Mouse (Mus musculus): ENCODE measurements at regions not wholly inside any gene's neighbourhood (a gene's known extent, or its start where the extent isn't known, plus 50 kb on each side); places are given as distances from the start of the nearest gene placed in this dataset.

DNA sequence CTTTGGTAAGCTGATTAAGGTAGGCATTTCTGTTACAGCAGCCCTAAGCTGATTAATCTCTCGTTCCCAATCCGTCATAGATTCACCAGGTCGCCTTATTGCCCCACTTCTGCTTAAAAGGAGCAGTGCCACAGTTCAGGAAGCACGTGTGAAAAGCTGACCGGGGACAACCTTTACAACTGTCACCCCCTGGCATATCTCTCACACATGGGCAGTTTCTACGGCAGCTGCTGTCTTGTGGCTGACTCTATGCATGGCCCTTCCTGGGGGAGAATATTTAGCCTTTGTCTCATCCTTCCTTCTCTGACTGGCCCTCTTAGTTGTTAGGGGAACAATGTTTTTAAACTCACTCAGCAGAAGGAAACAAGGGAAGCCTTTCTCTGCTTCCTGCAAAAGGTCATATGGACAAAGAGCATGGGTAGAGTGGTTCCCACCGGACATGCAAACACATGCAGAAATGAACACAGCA lies 290.9 kb upstream of the Rnaseh2b start:
- DNase-seq (ENCODE audit: low read depth): no peak

DNA sequence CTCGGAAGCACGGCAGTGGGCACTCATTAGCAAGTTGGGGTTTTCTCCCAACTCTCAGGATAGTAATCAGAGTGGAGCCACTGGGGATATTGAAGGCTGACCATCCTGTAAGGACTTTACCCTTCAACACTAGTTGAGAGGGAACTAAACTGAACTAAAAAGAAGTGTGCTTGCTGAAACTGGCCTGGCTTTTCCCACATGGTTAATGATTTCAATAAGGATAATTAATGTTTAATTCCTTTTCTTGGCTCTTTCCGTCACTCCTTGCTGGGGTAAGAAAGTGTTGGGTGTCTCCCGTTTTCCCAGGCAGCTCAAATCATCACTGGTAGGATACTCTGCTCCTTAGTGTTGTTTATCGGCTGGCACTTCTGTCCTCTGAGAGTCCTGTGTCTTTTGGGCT lies 290.3 kb upstream of the Rnaseh2b start:
- DNase-seq (ENCODE audit: low read depth): no peak

DNA sequence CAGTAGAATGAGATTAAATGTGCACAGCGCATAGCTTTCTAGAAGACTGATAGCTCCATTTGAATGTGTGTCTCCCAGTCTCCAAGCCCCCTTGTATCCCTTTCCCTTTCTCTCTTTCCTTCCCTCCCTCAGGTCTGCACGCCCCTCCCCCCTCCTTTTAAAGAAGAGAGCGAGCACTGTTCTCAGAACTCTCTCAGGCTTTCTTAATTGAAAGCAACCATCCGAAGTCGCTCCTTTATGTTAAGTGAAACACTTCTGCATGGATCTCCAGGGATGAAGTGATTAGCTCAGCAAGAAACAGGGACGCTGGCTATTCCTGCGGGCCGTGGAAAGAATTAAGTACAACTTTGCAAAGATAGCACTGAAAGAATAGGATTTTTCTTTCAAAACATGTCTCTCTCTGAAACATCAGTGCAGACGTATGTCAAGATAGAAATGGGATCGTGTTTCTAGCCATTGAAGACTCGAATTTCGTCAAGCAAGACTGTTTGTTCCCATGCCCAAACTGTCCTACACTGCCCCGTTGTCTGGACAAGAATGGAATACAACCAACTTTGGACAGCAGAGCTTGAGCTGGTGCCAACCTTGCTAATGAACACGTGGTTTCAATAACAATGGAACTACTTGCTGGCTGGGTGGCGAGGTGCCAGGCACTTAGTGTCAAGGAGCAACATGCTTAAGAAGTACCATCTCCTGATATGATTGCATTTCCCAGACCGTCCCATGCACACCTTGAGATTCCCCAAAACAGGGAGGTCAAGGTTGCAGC lies 289.2 kb upstream of the Rnaseh2b start:
- DNase-seq (ENCODE audit: low read depth): no peak

DNA sequence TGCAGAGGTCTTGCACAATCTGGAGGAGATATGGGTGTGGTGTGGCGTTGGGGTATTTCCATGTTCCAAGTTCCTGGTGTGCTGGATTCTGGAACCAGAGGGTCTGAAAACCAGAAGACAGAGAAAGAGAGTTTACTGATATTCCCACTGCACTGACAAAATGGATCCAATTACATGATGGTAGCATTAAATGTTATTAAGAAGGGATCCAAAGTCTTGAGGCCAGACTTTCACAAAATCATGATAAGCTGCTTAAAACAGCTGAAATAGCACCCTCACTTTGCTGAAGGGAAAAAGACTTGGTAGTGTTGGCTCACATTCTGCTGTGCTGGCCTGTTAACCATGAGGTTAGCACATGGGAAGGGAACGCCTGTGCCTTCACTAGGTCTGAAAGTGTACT lies 288.6 kb upstream of the Rnaseh2b start:
- DNase-seq (ENCODE audit: low read depth): no peak

DNA sequence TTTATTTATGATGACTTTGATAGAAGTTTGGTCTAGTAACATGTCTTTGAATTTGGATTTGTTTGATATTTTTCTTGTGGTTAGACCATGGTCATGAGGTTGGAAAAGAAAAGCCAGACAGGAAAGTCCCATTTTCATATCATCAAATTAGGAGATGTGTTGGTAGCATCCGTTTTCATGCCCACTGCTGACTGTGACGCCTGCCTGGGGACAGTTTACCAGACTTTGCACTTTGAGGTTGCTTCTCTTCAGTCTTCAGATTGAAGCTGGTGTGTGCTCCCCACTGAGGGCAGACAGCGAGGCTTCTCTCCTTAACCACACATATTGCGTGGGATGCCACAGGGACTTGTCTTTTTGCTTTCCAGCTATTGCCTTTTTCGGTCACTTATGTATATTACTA lies 283.7 kb upstream of the Rnaseh2b start:
- DNase-seq (ENCODE audit: low read depth): peak; percentile 7

DNA sequence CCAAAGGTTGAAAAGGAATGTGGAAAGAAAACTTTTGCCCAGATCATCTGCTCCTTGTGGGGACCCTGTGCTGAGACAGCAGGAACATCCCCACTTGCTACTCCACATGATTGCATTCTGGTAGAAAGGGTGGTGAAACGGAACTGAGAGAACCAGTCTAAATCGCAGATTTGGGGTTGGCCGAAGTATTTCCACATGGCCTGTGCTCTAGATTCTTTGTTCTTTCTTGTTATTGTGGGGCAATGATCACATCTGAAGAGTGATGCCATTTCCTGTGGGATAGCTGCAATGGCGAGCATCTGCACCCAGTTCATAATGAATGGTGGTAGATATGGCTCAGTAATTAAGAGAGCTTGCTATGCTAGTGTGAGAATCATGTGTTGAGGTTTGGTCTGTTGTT lies 273.6 kb upstream of the Rnaseh2b start:
- DNase-seq (ENCODE audit: low read depth): no peak

DNA sequence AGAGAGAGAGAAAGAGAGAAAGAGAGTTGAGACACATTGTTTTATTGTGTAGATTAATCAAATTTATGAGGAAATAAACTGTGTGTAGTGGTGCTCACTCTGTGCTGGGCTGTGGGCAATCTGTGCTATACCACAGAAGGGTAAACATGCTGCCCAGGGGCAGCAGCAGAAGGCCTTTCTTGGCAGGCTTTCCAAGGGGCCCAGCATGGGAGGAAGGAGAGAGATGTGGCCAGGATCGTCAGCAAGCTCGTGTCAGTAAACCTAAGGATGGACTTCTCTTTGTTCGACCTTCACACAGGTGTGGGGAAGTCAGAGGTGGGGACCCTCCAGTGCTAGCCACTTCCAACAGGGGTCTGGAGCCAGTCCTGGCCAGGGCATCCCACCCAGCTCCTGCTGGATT lies 271.4 kb upstream of the Rnaseh2b start:
- DNase-seq (ENCODE audit: low read depth): no peak

DNA sequence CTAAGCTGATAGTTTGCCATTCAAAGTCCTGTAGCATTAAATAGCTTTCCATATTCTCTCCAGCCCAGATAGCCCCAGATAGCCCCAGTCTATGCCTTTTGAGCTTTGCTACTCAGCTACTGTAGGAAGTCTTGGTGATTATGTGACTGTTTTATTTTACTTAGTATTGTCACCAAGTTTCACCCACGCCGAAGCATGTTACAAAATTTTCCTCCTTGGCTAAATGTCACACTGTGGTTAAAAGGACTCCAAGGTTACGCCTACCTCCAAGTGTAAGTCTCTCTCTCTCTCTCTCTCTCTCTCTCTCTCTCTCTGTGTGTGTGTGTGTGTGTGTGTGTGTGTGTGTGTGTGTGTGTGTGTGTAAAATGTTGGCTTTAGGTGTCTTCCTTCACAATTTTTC lies 270.2 kb upstream of the Rnaseh2b start:
- no peak for DNase-seq (ENCODE audit: low read depth)

DNA sequence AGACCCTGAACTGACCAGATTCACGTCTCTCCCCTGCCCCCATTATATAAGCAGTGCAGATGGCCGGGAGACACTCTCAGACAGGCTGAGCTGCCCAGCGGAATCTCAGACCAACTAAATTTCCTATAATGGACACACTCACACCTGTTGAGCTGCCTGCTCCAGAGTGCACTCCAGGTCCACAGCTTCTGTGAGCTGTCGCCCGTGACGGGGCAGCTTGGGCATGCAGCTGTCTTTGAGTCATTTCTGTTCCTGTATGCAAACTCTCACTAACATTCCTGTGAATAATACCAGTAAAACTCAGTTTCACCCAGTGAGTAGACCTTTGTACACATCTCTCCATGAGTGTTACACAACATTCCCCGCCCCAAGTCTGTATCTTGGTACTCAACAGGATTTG lies 269.4 kb upstream of the Rnaseh2b start:
- DNase-seq (ENCODE audit: low read depth): no peak

DNA sequence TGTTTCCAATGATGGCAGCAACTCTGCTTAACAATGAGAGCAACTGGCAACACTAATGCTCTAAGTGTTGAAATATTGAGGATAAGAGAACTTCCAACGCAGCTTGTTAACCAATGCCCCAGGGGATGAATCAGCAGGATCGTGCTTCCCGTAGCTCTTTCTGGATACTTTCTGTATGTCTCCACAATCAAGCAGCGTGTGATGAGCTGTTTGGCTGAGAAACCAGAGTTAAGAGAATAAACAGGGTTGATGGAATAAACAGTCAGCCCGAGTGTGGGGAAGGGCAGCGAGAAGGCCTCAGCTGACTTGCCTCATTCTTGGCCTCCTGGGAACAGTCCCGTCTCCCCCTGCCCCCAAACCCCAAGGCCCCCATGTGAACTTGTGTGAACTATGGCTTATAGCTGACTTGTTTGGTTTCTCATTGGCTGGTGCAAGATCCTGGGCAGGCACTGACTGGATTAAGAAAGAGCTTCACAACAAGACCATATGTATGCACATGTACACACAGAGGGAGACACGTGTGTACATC lies 264.6 kb upstream of the Rnaseh2b start:
- DNase-seq (ENCODE audit: low read depth): no peak

DNA sequence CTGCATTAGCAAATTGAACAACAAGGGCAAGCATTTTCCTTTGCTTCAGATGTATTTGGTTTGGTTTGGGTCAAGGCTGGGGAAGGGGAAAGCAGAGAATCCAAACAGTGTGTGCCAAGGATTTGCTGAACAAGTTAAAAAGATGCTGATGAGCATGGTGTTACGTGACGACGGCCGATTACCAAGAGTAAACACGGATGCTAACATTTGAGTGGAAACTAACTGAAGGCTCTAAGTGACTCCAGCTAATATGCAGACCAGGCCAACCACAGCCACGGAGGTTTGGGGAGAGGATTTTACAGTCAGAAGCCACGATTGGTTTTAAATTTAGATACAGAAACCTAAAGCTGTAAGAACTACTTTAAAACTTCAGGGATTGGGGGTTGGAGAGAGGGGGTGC lies 262.3 kb upstream of the Rnaseh2b start:
- DNase-seq (ENCODE audit: low read depth): no peak

DNA sequence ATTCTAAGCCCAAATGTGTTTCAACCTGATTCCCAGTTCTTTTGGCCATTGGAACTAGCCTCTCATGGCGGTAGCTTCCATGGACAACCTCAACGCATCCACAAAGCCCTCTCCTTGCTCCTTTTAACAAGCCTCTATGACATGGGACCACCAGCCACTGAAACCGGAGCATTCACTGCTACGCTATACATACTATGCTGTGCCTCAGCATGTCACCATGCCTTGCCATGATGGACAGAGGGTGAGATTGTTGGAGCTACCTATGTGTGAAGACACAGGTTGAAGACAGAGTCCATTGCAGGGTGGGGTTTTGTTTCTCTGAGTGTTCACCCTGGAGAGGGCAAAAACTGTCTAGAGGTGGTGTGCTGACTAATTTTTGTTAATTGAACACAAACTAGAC lies 258.7 kb upstream of the Rnaseh2b start:
- no peak for DNase-seq (ENCODE audit: low read depth)

DNA sequence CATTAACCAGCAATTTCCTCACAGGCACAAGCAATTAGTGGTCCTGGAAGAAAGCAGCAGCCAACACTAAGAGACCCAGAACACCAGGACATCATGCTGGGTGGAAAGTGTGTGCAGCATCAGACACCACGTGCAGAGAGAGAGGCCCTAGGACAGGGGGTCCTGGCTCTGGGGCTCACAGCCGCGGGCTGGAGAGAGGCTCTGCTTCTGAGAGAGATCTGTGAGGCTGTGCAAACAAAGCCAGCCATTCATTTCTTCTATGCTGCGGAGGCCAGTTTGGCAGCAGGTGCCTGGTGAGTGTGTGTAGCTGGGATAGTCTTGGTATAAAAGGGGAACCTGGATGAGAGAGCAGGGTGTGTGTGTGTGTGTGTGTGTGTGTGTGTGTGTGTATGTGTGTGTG lies 257.7 kb upstream of the Rnaseh2b start:
- DNase-seq (ENCODE audit: low read depth): no peak

DNA sequence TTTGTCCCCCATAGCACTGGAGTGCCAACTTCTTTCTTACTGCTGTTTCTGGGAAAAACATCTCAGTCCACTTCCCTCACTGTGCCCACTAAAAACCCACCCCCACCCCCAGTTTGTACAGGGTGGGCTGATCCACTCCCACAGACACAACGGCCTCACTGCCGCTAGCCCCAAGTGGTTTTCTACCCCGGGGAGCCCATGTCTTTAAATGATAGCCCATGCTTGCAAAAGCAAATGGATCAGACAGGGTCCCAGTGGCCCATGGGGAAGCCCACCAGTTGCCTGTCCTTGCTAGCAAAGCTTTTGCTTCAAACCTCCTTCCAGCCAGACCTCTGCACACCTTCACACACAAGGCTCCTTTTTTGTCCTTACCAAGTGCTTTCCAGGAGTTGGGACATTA lies 257.0 kb upstream of the Rnaseh2b start:
- no peak for DNase-seq (ENCODE audit: low read depth)

DNA sequence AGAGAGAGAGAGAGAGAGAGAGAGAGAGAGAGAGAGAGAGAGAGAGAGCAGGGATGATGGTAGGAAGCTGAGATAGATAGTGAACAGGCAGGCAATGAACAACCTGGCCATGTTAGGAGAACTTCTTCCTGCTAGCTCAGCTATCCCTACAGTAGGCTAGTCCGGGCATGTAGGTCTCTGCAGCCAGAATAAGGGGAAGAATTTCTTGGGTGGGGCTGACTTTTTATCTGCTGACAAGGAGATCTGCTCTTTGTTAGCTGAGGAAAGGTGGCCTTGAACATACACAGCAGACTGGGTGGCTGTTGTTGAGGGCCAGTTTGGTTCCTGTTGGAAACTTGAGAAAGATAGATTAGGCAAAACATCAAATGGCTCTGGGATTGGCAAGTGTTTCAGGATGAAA lies 254.9 kb upstream of the Rnaseh2b start:
- no peak for DNase-seq (ENCODE audit: low read depth)

DNA sequence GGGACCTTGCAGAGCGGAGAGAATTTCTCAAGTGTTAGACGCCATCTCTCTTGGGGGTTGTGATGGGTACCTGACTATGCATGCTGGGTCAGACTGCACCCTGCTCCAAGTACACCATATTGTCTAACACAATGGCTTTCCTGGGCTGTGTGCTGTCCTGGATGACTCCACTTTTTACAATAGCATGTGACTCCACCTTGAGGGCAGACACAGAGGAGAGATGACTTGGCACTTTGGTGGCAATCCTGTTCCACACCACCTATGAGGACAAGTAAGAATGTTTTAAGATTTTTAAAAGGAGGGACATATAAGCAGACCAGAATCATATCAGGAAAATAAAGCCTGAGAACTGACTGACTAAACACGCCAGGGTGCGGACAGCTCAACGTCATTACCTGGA lies 254.5 kb upstream of the Rnaseh2b start:
- no peak for DNase-seq (ENCODE audit: low read depth)

DNA sequence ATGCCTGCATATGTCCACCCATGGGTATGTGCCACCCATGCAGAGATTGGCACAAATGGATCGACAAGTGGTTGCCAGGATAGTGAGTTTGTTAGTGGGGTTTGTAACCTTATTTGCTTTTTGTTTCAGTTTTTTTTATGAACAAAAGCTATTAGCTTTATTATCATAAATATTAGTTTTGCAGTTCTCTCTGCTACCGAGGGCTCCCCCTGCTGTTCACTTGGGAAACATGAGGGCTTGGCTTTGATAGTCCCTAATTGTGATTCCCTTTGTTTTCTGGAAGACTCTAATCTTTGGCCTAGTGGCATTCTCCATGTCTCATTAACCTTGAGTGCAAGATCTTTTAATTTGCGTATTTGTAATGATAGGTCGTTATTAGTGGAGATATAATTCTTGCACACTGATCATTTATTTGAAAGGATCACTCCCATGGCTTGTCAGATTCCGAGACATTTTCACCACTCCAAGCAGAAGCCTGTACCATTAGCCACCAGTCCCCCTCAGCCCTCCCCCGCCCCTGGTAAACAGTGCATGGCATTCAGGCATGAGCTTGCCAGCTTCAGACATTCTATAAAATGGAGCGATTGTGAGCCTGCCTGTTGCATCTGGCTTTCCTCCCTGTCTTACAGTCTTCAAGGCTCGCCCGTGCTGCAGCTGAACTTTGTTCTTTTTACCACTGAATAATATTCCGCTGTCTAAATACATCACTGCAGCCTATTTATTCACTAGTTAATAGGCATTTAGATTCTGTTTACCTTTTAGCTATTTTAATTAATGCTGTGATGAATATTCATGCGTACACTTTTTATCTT lies 249.9 kb upstream of the Rnaseh2b start:
- peak; percentile 65 for DNase-seq (ENCODE audit: low read depth)

DNA sequence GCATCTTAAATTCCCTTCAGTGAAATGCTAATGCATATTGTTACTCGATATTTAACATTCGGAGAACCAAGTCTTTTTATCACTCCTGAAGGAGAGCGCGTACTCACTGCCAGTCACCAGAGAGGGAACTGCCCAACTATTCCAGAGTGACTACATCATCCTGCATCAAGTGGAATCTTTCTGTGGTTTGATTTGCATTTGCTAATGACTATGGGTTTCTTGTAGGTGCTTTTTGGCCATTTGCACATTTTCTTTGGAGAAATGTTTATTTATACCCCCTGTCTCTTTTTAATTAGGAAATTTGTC lies 249.3 kb upstream of the Rnaseh2b start:
- DNase-seq (ENCODE audit: low read depth): no peak

DNA sequence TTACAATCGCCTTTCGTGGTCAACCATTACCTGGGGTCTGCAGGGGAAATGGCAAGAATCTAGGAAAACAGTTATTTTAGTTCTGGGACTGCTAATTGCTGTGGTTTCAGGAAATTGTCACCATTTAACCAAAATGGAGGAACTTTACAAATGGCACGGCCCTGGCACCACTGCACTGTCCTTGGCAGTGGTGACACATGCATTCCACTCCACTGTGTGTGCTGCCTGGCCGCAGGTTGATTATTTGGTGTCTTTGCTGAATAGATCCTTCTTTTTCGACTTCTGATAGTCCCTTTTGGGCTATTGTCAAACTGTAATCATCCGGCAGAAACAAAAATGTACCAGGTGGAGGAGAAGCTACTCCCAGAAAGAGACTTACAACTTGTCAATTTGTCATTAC lies 241.4 kb upstream of the Rnaseh2b start:
- DNase-seq (ENCODE audit: low read depth): no peak

DNA sequence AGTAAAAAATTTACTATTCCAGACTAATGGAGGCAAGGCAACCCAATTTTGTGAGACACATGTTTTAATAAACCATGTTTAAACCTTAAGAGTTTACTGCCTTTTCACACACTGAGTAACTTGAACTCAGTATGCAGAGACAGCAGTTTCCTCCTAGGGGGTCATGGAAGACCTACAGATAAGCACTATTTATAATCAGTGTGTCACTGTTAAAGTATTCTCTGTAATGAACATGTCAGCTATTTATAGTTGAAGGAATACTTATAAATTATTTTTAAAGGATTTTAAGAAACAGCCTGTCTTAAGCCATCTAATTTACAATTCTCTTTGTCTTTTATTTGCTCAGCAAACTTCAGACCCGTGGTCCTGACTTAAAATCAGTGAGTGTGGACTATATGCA lies 240.5 kb upstream of the Rnaseh2b start:
- no peak for DNase-seq (ENCODE audit: low read depth)

DNA sequence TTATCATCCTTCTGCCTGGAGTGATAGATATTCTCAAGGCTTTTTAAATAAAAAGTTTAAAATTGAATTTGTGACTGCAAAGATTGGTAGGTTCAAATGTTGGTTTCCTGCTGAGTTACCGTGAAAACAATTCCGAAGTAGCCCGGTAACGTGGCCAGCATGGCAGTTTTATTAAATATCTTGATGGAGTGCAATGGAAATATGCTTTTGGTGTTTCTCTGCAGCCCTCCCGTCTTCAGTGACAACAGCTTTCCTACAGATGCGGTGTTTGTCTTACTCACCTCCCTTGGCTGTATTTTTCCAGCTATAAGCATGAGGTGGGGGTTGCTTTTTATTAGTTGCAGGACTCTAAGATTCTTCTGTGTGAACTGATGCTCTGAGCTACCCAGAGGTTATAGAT lies 239.4 kb upstream of the Rnaseh2b start:
- no peak for DNase-seq (ENCODE audit: low read depth)

DNA sequence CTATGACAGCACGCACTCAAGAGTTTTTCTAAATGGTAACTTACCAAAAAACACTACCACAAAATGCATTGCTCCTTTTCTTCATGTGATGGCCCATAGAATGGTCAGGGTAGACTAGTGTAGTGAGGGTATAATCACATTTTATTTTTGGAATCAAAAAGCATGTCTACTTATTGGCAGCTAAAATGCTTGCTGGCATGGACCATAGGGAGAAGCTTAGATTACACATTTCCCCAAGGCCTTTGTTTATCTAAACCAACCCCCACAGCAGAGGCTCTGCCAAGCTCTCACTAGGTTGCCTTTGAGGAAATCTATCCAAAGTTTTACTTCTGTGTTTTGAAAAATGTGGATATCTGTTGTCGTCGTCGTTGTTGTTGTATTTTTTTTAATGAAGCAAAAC lies 235.3 kb upstream of the Rnaseh2b start:
- no peak for DNase-seq (ENCODE audit: low read depth)

DNA sequence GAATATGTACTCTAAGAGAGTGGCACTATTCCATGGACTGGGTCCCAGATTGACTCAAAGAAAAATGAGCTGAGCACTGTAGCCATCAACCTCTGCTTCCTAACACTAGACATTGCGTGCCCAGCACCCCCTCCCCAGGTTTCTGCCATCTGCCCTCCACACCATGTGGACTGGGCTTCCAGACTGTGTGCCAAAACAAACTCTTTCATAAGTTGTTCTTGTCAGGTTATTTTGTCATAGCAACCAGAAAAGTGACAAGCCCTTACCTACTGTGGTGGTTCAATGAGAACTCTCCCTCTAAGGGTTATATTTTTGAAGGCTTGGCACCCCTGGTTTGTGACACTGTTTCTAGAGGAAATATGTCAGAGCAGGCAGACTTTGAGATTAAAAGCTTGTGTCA lies 234.3 kb upstream of the Rnaseh2b start:
- no peak for DNase-seq (ENCODE audit: low read depth)

DNA sequence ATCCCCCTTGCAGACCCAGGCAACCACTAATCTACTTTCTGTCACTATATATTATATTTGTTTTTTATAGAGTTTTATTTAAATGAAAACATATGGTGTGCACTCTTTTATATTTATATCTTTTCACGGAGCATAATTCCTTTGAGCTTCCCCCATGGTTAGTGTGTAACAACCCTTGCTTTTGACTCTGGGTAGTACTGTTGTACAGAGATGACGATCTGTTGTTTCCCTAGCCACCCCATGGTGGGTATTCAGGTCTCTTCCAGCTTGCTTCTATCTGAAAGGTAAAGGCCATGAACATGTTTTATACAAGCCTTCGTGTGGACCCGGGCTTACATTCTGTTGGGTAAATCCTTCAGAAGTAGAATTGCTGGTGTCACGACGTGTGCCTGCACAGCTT lies 221.2 kb upstream of the Rnaseh2b start:
- DNase-seq (ENCODE audit: low read depth): no peak

All from naive thymus-derived CD4-positive, alpha-beta T cell, adult 2 months (primary cell).